Mouse (Mus musculus) neutrophil, adult 5-6 weeks (primary cell): ENCODE measurements around the gene Adam8. TPM values are rescaled to one million over a fixed set of nuclear protein-coding genes. Genes with fewer than 3 reads are reported as not detected.

Experiments
- ATAC-seq: fragments of 151-379, 151-347 bp; 2 replicates; pipeline ENCODE4 v1.8.0; 2017; ENCODE audit warnings: mild to moderate bottlenecking, moderate TSS enrichment; ENCODE audit not compliant: insufficient number of reproducible peaks, poor library complexity, low FRiP score, severe bottlenecking; ENCODE audit errors: extremely low read depth
- total RNA-seq: library from RNA; stranded (forward); fragments of 200-1000 nt; gene quantifications from 2 replicates; pipeline ENCODE4 v1.2.3, GENCODE M21; 2017

Gene Adam8
- 217 and 224 TPM in 2 replicates for total RNA-seq

DNA sequence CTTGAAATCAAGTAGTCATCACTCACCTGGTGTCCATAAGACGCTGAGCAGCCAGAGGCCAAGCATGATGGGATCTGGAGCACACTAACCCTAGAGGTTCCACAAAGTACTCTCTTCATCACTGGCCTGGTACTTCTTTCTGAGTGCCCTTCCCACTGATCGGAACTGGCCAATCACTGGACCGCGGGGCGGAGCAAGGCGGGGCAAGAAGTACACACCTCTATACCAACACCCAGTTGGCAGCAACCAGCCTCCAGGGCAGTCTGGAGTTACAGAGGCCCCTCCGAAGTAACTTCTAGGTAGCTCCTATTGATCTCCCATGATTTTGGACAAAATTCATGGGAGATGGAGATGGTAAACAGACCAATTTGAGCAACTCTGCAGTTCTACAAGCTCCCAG lies at the start of gene Adam8:
Gene Adam8 (minus strand): TSS at position 157 of the 400 bp plus-strand sequence.
- ATAC-seq = peak; percentile 92

DNA sequence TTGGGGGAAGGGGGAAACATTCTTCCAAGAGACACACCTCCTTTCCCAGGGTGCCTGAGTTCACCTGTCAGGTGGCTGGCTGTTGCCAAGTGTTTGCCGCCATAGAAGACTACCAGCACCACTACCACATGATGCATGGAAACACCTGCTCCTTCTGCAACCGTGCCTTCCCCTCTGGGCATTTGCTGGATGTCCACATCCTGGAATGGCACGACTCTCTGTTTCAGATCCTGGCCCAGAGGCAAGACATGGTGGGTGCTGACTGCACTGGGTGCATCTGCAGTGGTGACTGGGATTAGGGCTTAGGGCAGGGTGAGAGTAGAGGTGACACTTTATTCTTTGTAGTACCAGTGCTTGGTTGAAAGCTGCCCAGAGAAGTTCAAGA lies 44.8 kb upstream of the Adam8 start:
- ATAC-seq = no peak

DNA sequence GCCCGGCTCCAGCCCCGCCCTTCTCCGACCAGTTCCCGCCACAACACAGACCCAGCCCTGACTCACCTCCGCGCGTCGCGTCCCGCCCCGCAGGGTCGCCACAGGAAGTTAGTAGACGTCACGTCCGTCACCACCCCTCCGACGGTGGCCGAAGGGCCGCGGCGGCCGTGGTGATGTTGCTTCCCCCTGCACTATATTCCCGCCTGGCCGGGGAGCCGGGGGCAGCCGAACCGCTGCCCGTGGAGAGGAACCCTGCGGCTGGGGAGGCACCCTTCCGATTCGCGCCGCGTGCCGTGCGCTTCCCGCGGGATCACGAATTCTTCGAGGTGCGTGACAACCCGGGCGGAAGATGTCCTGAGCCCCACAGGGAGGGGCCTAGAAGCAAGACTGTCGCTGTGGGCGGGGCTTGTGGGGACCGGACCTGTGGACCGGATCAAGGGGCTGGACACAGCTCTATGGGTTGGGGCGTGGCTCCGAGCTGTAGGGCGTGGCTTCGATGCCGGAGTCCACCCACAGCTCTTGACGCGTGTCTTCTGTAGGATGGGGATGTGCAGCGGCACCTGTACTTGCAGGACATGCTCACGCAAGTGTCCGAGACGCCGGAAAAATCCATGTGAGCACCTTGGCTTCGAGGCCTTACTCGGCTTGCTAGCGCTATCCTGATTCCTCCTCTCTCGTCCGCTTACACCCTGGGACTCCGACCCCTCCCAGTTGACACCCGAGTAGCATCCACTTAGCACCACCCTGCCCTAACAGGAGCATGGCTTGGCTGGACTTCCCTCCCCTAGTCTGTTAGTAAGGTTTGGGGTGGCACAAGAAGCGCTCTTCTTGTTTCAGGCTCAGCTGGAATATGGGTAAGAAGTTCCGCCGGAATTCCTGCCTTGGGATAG lies 44.2 kb upstream of the Adam8 start, which contains the start of the genes Zfp511 and Tubgcp2:
Gene Zfp511 (plus strand): TSS at position 111 of the 890 bp plus-strand sequence.
Gene Tubgcp2 (minus strand): TSS at position 389 of the 890 bp plus-strand sequence.
- peak; percentile 90 for ATAC-seq

DNA sequence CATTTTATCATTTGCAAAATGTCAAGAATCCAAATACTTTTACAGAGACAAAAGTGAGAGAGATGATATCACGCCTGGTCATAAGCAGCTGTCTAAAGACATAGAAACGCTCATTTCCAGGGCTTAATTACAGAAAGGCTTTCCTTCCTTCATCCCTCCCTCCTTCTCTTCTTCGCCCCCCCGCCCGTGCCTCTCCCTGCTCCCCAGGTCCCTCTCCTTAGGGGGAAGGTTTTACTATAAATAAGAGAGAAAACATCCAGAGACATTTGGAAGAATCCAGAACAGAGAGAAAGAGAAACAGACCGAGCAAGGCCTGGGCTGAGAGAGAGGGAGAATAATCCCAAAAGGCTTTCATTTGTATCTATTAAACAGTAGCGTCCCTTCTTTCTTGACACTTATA lies 43.1 kb upstream of the Adam8 start:
- no peak for ATAC-seq

DNA sequence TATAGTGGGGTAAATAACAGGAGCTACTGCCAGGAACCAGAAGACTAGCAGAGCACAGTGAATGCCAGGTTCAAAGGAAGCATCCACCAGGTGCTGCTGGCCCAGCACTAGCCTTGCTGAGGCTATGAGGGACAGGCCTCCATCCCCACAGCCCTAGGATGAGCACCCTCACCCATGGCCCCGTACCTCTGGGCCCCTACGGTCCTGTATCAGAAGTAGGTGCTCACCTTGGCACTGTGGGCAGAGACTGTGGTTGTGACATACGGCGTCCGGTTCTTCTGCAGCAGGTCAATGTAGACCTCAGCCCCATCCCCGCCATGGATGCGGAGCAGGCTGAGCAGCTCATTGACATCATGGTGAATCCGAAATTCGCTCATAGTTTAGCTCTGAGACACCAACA lies 41.0 kb upstream of the Adam8 start:
- no peak for ATAC-seq

DNA sequence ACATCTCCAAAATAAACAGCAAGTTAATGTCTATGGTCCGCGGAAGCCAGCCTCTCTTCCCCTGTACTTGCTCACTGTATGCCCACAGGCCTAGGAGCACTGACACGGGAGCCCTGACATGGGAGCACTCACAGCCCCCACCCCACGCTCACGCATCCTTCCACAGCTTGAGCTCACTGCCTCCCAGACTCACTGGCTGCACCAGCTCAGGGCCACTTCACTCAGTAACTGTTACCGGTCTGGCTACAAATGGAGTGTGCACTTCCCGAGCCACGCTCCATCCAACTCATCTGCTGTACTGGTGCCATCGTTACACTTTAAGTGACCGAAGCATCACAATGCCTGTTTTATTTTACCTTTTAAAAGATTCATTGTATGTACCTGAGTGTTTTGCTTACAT lies 40.0 kb upstream of the Adam8 start:
- ATAC-seq = no peak

DNA sequence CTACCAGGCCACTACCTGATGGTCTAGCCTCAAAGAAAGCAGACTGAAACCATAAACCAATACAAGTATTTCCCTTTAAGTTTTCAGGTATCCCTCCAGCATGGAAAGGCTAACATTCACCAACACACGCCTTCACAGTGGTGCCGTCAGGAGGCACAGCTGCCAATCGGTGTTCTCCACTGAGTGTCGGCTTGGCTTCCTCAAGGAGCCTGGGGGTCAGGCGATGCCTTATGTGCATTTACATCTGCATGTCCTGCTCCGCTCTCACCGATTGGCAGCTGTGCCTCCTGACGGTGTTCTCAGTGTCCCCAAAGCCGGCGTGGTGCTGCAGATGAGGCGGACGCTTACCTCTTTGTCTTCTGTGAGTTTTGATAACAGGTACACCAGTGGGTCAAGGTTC lies 39.4 kb upstream of the Adam8 start:
- no peak for ATAC-seq

DNA sequence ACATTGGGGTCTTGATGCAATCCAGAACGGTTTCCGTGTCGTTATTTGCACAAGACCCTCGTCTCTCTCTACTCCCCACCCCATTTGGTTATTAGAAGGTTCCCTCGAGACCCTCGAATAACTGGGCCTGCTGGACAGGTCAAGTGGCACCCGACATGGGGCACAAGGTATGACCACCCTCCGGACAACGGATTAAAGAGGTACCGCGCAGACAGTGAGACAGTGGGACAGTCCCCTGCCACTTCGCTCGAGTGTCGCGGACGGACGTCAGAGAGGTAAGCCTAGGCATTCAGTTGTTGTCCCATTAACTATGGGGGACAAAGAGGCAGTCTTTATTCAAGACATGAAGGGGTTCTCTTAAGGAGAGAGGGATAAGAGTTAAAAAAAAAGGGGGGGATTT lies 19.0 kb upstream of the Adam8 start:
- no peak for ATAC-seq

DNA sequence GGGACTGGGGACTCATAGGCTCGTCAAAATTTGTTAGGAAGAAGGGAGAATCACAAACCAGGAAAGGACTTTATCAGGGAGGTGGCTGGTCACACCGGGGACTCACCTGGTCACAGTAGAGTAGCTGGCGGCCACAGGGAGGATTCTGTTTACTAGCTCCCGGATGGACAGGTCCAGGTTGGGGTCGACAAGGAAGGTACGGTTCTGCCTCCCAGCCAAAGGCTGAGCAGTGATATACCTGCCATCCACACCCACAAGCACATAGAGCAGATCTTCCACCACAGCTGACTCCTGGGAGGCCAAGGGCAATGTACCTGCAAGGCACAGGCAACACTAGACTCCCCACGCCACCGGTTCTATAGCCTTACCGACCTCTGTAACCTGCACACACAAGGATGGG lies 15.4 kb upstream of the Adam8 start:
- ATAC-seq = no peak

DNA sequence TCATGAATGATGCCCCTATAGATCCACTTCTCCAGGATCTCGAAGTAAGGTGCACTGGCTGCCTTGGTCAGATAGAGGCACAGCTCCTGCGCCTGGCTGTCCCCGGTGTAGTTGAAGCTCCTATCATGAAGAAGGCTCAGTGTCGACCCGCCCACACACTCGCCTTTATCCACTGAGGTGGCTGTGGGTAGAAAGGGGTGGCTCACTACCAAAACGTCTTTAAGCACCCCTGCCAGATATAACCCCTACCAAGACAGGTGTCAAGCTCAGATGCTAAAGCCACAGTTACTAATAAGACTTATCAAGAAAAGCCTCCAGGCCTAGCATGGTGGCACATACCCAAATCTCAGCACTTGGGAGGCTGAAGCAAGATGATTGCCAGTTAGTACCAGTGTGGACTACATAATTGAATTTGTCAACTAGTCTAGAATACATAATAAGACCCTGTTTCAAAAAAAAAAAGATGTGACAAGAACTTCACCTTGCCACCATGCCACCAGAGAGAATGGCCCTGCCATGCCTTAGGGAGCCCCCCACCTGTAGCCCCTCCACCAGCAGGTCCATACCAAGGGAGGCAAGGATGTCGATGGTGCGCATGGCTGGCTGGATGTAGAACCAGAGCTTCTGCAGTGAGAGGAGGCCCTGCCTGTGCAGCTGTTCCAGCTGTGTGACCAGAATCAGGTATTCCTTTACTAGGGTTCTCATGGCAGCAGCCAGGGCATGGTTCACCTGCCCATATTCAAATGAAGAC lies 14.7 kb upstream of the Adam8 start:
- no peak for ATAC-seq

DNA sequence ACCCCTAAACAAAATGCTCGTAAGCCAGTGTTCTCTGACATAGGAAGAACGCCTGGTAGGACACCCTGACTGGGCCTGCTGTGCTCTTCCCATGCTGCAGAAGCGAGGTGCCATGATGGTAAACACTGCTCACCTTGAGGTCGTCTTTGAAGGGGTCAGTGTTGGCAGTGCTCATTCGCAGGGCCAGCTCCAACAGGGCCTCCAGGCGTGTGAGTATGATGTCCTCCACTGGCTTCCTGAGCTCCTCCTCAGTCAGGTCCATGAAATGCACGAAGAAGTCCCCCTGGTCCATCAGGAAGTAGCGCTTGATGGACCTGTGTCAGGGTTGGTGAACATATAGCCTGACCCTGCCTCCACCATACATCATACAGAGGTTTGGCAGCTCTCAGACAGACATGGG lies 12.3 kb upstream of the Adam8 start:
- ATAC-seq = no peak

DNA sequence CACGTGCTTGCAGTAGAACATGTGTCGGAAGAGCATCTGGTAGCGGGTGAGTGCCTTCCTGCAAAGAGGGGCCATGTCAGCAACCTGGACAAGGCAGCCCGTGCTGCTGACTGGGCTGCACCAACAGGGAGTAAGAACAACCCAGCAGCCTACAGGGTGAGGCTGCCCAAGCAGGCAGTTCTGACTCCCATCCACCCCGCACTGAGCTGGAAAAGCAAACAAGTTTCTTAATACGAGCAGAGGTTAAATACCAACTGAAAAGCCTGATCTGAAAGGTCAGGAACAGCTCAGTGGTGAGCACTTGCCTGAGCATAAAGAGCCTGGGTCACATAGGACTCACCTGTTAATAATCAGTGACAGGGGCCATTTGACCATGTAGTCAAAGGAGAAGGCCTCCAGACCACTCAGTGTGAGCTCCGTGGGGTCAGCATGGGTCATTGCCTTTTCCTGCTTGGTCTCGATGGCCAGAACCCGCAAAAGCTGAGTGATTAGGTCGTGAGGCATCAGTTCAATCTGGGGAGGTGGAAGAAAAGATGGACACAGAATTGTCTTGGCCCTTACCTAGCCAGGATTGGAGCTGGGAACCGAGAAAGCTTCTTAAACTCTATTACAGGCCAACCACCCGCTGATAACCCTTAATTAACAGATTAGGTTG lies 8.9 kb upstream of the Adam8 start:
- ATAC-seq = no peak

DNA sequence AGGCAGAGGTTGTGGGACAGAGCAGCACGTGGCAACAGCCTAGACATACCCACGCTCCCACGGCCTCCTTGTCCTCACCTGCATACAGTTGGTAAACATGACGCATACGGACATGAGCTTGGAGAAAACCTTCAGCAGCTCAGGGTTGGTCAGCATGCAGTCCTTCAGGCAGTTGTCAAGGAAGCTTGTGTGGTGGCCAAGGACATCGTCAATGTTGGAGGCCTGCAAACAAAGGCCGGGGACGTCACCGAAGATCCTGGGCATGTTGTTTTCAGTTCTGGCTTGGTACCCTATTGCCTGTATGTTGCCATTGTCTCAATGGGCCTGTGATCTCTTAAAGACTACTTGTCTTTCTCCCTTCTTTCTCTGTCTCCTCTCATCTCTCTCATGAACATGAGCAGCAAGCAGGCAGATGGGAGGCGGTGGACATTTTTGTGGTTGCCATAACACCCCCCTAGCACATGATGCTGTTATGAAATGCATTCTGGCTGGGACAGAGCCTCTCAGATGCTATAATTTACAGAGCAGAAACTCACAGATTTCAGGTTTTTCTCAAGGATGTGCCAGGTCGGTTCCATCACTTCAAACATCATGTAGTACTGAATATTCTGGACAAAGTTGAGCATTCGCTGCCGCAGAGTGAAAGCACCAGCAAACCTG lies 6.5 kb upstream of the Adam8 start:
- no peak for ATAC-seq

DNA sequence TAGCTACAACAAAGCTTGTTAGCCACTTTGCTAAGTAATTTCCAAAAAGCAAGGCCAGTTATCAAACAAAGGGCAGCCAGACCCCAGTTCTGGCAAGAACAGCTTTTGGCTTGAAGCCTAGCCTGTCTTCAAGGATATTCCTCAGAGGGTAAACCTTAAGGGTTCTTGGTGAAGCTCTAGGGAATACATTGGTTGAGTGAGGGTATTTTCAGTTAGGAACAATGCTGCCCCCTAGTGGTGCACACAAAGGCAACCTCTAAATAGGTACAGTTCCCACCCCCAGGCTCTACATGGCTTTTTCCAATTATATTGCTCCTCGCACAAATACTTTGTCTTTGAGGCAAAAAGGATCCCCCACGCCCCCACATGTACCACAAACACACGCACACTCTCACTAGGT lies 2.3 kb upstream of the Adam8 start:
- peak; percentile 56; the same call in 1 of the 2 replicates for ATAC-seq

DNA sequence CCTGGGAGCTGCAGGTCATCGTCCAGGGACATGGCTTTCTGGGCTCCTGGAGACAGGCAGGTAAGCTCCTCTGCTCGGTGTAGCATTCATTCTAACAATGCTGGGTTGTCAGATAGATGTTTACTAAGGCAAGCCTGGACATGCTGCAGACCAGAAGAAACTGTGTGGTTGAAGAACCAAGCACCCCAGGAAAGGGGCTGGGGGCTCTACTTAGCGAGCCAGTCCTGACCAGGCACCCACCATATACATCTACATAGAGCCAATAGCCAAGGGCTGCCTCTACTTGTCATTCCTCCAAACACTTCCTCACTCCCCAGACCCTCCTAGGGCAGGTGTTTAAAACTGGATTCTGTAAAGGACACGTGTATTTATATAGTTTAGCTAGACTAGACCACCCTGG lies 1.8 kb upstream of the Adam8 start:
- no peak for ATAC-seq

DNA sequence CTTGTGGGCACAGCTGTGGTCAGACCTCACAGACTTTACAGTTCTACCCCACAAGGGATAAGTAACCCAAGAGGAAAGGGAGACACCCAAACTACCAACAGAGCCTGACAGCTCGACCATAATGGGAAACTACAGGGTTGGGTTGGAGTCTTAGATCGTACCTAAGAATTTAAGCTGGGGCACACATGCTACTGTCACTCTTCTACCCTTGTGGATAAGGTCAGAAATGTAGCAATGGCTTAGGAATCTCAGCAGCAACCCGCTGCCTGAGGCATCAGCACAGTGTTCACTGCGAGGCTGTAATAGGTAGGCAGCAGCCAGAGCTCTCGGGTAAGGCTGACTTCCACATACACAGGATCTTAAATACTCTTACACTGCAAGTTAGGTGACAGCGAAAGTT lies 1.2 kb upstream of the Adam8 start:
- ATAC-seq = no peak

DNA sequence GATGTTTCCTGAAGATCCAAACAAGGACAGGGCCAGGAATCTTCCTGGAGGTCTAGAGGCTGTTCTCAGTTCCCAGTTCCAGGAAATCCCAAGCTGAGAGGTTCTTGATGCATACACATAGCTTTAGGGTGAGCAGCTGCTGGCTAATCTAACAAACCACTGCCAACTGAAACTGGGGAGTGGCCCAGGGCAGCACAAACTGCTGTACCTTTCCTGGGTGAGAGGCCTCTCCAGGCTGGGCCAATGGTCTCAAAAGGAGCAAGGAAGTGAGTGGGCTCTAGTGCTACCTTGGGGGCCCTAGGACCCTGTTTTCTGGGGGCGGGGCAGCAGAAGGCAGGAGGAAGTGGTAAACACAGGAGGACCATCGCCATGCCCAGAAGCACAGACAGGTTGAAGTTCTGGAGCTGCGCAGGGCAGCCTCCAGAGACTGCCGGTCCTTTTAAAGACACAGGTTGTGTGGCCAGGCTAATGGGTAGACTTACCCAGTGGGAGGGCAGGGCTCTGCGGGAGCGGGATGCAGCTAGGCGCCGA lies 1.4 kb downstream of the Adam8 start:
- ATAC-seq = no peak

DNA sequence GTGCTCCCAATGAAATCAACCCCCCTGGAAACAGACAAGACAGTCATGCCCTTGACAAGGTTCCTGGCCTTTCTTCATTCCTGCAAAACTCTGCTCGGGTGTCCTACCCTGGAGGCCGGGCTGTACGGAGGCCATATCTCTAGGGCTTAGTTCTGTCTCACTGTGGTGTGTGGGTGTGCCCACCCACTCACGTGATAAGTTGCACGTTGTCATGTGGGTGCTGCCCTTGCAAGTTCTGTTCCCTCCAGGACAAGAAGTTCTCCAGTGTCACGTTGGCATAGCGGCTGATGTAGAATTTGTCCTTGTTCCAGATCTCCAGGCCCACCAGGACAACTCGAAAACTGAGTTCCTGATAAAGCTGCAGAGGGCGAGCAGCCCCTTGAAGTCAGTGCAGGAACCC lies 4.1 kb downstream of the Adam8 start:
- no peak for ATAC-seq

DNA sequence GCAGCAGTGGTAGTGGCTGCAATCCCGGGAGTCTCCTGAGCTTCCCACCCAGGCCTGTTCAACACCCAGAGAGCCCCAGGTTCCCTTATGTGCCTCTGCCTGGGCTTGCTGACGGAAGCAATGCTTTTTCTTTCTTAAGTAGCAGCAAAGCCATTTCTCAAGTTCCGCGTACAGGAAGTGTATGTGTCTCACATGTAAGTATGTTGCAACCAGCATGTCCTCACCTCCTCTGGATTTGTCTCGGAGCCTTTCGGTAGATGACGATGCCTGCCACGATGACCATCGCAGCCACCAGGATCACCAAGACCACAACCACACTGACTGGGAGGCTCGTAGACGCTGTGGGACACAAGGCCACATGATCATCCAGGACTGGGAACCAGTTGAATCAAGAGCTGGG lies 7.9 kb downstream of the Adam8 start:
- peak; percentile 89 for ATAC-seq
